Mouse (Mus musculus) B cell, adult 67 days (primary cell): ENCODE results near the gene Ddx50. TPM values are rescaled to one million over a fixed set of nuclear protein-coding genes. Genes with fewer than 3 reads are reported as not detected.

Source experiments
- total RNA-seq, 2 experiments: library from RNA; stranded (reverse); gene quantifications; 4 replicates each; pipeline ENCODE4 v1.2.4; 2023

Ddx50 gene
- 100 to 1,000 TPM; 143 to 149 TPM for total RNA-seq

DNA sequence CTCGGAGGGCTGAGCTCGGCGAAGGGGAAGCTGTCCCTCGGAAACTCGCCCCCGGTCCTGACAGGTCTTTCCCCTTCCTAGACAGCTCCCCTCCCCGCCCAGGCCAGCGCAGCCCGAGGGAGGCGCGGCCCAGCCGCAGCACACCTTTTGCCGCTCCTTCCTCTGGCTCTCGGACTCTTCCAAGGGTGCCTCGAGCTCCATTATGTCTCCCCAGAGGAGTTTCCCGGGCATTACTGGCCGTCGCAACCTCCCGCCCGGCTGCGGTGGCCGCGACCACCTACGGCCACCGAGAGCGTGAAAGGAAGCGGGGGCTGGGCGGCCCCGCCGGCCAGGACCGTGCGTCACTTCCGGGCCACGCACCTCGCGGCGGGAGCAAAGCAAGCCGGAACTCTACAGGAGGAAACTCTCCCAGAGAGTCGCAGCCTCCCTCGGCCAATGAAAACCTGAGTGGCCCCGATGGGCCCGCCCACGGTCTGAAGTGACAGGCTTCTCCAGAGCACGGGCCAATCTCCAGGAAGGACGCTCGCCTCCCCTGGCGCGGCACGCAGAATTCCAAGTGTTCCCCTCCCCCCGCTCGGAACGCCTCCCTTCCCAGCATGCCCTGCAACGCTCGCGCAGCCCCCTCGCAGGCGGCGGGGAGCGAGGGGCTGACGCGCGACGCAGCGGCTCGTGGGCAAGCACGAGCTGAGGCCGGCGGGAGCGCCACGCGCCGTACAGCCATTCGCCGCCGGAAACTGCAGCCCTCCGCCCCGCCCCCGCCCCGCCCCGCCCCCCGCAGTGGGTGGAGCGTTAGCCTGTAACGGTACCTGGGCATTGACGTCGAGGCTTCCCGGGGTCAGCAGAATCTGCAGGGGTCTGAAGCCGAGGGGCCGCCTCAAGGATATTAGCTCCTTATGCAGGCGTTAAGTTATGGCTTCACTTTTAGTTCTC, at the start of gene Ddx50:
TSS of gene Ddx50 (minus strand) at position 338 of the 930 bp plus-strand sequence.

GRCm38 (mm10) chr10:62602177-62603040, 48.6 kb downstream of the Ddx50 start, which contains the start of gene Ddx21:
Gene Ddx21 (minus strand): TSS chr10:62602281.

DNA sequence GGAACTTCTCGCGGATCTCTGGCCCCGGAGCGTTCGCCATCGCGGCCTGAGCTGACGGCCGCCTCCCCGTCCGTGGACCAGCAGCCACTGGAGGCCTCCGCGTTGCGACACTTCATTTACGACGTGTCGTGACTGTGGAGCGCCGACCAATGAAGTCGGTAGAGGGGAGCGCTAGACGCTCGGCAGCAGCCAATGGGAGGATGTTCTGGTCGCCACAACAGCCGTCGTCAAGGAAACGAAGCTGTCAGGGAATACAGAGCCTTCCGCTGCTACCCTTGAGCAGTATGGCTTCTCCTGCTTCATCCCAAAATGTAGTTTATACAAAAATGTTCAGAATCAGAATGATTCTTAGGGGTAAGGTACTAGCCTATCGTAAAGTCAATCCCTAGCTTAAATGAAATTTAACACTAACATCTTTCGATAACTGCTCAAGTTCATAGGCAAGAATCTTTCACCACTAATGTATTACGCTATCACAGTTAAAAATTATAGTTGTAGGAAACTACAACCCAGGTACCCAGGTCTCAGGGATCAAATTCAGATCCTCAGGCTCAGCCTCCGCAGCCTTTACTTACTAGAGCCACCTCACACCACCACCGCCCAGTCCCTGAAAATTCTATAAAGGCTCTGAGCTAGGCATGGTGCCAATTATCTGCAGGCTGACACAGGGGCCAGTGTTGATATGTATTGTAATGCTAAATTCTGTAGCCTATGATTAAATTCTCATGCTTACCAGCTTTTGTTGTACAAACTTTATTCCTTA, 72.5 kb downstream of the Ddx50 start, which contains the start of gene Kif1bp:
TSS of gene Kif1bp (minus strand) at position 120 of the 763 bp plus-strand sequence.

Other genes starting within 250 kb of the Ddx50 start
- not detected for gene Hkdc1, start 228.7 kb downstream of the Ddx50 start, total RNA-seq
- gene 4930507D05Rik, start 201.7 kb downstream of the Ddx50 start, total RNA-seq, result under 1 TPM; 0.58 to 0.71 TPM
- gene Supv3l1, start 201.5 kb downstream of the Ddx50 start, total RNA-seq, result 10 to 100 TPM; 24.2 to 25.6 TPM
- gene Vps26a, start 164.4 kb downstream of the Ddx50 start, total RNA-seq, result 10 to 100 TPM; 28.6 to 33.0 TPM
- 100 to 1,000 TPM; 634 to 726 TPM for gene Srgn, start 123.8 kb downstream of the Ddx50 start, total RNA-seq
- gene Kif1bp, start 72.8 kb downstream of the Ddx50 start, total RNA-seq, result 10 to 100 TPM; 24.0 to 26.2 TPM
- gene Ddx21, start 48.9 kb downstream of the Ddx50 start, total RNA-seq, result 100 to 1,000 TPM; 140 to 147 TPM
- not detected for gene Stox1, start 74.9 kb upstream of the Ddx50 start, total RNA-seq
- 100 to 1,000 TPM; 141 to 163 TPM for gene Ccar1, start 141.1 kb upstream of the Ddx50 start, total RNA-seq